Mouse (Mus musculus): ENCODE measurements at regions not wholly inside any gene's neighbourhood (a gene's known extent, or its start where the extent isn't known, plus 50 kb on each side); places are given as distances from the start of the nearest gene placed in this dataset.

DNA sequence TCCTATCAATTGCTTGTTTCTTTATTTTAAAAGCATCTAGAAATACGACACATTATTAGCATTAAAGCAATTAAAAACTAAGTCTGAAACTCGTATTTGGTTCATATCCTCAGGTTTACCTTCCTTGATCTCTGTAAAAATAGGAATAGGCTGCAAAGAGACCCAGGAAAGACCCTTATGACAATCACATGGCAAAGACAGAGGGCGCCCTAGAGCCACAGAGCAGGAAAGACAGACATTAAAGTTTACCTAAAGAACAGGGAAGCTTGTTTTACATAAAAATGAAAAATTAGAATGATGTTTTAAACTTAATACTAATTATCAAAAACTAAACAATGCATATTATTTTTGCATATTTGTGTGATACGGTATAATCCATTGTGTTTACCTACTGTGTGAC lies 153.2 kb downstream of the Usp25 start:
- peak; percentile 25 for DNase-seq (ENCODE audit: low spot score)

DNA sequence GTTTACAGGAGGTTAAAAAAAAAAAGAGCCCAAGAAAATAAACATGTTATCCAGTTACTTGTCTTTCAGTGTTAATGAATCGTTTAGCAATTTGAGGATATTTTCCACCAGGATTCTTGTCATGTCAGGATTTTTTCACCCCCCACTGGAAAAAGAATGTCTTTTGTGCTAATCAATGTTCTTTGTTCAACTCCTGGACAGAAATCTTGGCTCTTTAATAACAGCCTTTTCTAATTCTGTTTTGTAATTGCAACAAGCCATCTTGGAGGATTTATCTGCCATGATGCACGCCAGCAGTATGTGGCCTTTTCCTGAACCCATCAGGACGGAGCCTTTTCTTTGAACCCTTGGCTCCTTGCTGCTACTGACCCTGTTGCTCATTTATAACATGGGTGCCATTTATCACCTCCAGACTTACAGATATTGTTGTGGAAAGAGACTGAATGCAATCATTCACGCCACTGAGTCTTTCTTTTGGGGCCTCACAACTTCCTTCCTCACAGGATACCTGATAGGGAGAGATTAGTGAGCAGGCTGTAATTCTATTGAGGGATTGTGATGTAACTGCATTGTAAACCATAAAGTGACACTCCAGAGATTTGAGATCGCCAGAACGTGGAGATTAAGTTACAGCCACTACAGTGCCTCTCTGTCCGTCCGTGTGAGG lies 159.7 kb downstream of the Usp25 start:
- DNase-seq (ENCODE audit: low spot score), result no peak

DNA sequence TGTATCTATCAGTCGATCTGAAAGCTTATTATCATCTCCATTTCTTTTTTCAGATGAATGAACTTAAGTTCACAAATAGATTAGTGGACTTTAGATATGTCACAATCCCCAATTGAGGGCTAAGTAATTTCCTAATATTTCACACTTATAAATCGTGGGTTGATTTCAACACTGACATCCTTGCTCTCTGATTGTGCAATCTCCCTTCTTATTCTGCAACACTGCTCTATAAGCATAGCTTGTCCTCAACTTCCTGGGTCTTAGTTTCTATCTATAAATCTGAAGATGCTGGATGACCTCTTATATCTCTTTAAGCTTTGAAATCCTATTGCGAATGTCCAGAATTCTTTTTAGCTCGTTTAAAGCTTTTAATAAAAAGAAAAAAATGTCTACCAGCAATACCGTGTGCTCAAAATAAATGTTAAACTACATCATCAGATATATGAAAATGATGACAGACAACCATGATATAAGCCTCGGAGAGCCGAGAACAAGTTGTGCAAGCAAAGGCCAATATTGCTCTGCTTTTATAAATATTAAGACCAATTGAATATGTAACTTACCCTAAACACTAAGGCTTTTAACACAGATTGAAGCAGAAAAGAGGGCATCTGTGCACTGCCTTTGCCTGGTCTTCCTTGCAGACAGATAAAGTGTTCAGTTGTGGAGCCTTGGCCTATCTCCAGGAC lies 161.4 kb downstream of the Usp25 start:
- DNase-seq (ENCODE audit: low spot score), result no peak

DNA sequence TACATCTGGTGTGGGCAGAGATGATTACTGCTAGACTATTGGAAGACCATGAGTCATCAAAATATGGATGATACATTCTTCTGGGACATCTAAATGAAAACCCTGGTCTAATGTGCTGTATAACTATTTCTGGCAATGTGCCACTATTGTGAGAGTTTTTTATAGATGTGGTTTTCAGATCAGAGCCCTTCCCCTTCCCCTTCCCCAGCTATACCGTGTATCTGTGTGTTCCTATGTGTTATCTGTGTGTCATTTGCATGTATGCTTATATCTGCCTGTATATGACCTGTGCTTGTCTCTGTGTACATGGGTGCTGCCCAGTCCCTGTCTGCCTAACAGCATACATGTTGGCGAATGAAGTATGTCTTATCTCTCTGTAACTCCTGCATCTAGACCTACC lies 167.5 kb downstream of the Usp25 start:
- DNase-seq (ENCODE audit: low spot score), result no peak
